Mouse (Mus musculus): ENCODE measurements at regions not wholly inside any gene's neighbourhood (a gene's known extent, or its start where the extent isn't known, plus 50 kb on each side); places are given as distances from the start of the nearest gene placed in this dataset.

DNA sequence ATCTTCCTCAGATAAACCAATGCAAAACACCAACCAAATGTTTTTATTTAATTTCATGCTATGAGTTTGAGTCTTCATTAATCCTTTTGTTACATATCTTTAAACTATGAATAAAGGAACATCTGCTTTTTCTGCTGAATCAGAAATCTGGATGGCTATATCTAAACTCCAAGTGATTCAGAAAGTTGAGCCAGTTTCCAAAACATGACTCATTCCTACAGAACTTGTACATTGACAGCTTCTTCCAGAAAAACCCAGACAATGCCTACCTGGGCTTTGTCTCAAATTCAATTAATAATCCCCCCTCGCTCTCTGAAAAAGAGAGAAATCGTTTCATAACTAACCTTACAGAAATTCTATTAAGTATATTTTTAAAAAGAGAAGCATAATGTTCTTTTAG lies 345.7 kb downstream of the Atp6ap1l start:
- TF ChIP-seq HCFC1 (IDR thresholded peaks at IDR 0.05; ENCODE audit: borderline replicate concordance, insufficient read depth, low read length) (no peak), CHD2 (IDR thresholded peaks at IDR 0.05; ENCODE audit: low read depth, low read length) (no peak), ZNF384 (IDR thresholded peaks at IDR 0.05; ENCODE audit: low read depth, low read length) (no peak), MAFK (IDR thresholded peaks at IDR 0.05; ENCODE audit: insufficient read depth, low read depth, low read length) (no peak), ZC3H11A (IDR thresholded peaks at IDR 0.05; ENCODE audit: borderline replicate concordance, low read depth, low read length) (no peak)
- no peaks in the 10 kb centered on the region for H3K4me1 ChIP-seq (ENCODE audit: control insufficient read depth in 2 of 2, insufficient read depth in 2 of 2, low read length in 2 of 2, poor library complexity in 1 of 2)
- in situ Hi-C loops (cut with MboI; ENCODE audit: low sequenced_read_pairs in 2 of 2, unreplicated experiment in 2 of 2): no loop called here
- no peak overlapping the region for H3K27ac ChIP-seq (ENCODE audit: insufficient read depth, low read depth, low read length, poor library complexity, severe bottlenecking)
- no peaks in the 10 kb centered on the region for H3K36me3 ChIP-seq (ENCODE audit: control insufficient read depth, insufficient read depth, low read length, poor library complexity, severe bottlenecking)
- H3K9me3 ChIP-seq (ENCODE audit: control insufficient read depth, insufficient read depth, low read depth, low read length): no peaks in the 10 kb centered on the region
- no peak overlapping the region for H3K9ac ChIP-seq (ENCODE audit: insufficient read depth, low read depth, low read length, poor library complexity, severe bottlenecking)
- no peak for DNase-seq (ENCODE audit: low read depth, low spot score)
- no peak overlapping the region for H3K4me3 ChIP-seq (ENCODE audit: insufficient read depth in 1 of 2, low read depth in 1 of 2, low read length in 2 of 2, poor library complexity in 1 of 2, severe bottlenecking in 1 of 2)

GRCm38 (mm10) chr13:90551166-90551565 lies 354.0 kb downstream of the Atp6ap1l start:
- TF ChIP-seq MAFK (IDR thresholded peaks at IDR 0.05; ENCODE audit: insufficient read depth, low read depth, low read length) (no peak), HCFC1 (IDR thresholded peaks at IDR 0.05; ENCODE audit: borderline replicate concordance, insufficient read depth, low read length) (no peak), ZC3H11A (IDR thresholded peaks at IDR 0.05; ENCODE audit: borderline replicate concordance, low read depth, low read length) (no peak), ZNF384 (IDR thresholded peaks at IDR 0.05; ENCODE audit: low read depth, low read length) (no peak)
- DNase-seq (ENCODE audit: low read depth, low spot score): no peak
- H3K4me1 ChIP-seq (ENCODE audit: control insufficient read depth in 2 of 2, insufficient read depth in 2 of 2, low read length in 2 of 2, poor library complexity in 1 of 2): no peaks in the 10 kb centered on the region
- no peak overlapping the region for H3K4me3 ChIP-seq (ENCODE audit: insufficient read depth in 1 of 2, low read depth in 1 of 2, low read length in 2 of 2, poor library complexity in 1 of 2, severe bottlenecking in 1 of 2)
- no peaks in the 10 kb centered on the region for H3K9me3 ChIP-seq (ENCODE audit: control insufficient read depth, insufficient read depth, low read depth, low read length)
- no peaks in the 10 kb centered on the region for H3K36me3 ChIP-seq (ENCODE audit: control insufficient read depth, insufficient read depth, low read length, poor library complexity, severe bottlenecking)
- in situ Hi-C loops (cut with MboI; ENCODE audit: low sequenced_read_pairs in 2 of 2, unreplicated experiment in 2 of 2): no loop called here
- H3K27ac ChIP-seq (ENCODE audit: insufficient read depth, low read depth, low read length, poor library complexity, severe bottlenecking): no peak overlapping the region
- H3K9ac ChIP-seq (ENCODE audit: insufficient read depth, low read depth, low read length, poor library complexity, severe bottlenecking): no peak overlapping the region

- no peak for TF ChIP-seq ZNF384 (IDR thresholded peaks at IDR 0.05; ENCODE audit: low read depth, low read length)
- TF ChIP-seq ZC3H11A (IDR thresholded peaks at IDR 0.05; ENCODE audit: borderline replicate concordance, low read depth, low read length): no peak
- TF ChIP-seq CHD2 (IDR thresholded peaks at IDR 0.05; ENCODE audit: low read depth, low read length): no peak
- in situ Hi-C loops (cut with MboI; ENCODE audit: low sequenced_read_pairs in 2 of 2, unreplicated experiment in 2 of 2): no loop called here
- no peak overlapping the region for H3K27ac ChIP-seq (ENCODE audit: insufficient read depth, low read depth, low read length, poor library complexity, severe bottlenecking)
Observed at GRCm38 (mm10) chr13:90546288-90547035, 358.7 kb downstream of the Atp6ap1l start.

DNA sequence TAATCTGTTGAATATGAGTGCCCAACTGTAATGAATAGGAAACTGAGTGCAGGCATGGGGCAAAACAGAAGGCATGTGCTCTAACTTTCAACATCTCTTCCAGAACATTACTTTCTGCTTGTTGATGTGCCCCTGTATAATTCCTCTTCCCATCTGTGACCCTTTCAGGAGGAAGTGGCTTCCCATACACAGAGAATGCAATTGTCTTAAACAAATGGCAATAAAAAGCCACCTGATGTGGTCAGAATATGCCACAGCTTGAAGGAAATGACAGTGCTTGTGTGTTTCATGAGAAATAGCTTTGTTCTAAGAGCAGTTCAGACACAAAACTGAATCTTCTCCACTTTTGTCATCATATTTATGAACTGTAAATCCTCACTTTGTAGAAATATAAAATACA lies 359.3 kb downstream of the Atp6ap1l start:
- no peak overlapping the region for H3K27ac ChIP-seq (ENCODE audit: insufficient read depth, low read depth, low read length, poor library complexity, severe bottlenecking)
- no peaks in the 10 kb centered on the region for H3K4me1 ChIP-seq (ENCODE audit: control insufficient read depth in 2 of 2, insufficient read depth in 2 of 2, low read length in 2 of 2, poor library complexity in 1 of 2)
- in situ Hi-C loops (cut with MboI; ENCODE audit: low sequenced_read_pairs in 2 of 2, unreplicated experiment in 2 of 2): no loop called here
- H3K4me3 ChIP-seq (ENCODE audit: insufficient read depth in 1 of 2, low read depth in 1 of 2, low read length in 2 of 2, poor library complexity in 1 of 2, severe bottlenecking in 1 of 2): no peak overlapping the region
- no peak overlapping the region for H3K9ac ChIP-seq (ENCODE audit: insufficient read depth, low read depth, low read length, poor library complexity, severe bottlenecking)
- H3K9me3 ChIP-seq (ENCODE audit: control insufficient read depth, insufficient read depth, low read depth, low read length): no peaks in the 10 kb centered on the region
- H3K36me3 ChIP-seq (ENCODE audit: control insufficient read depth, insufficient read depth, low read length, poor library complexity, severe bottlenecking): no peaks in the 10 kb centered on the region
- TF ChIP-seq ZC3H11A (IDR thresholded peaks at IDR 0.05; ENCODE audit: borderline replicate concordance, low read depth, low read length) (no peak), ZNF384 (IDR thresholded peaks at IDR 0.05; ENCODE audit: low read depth, low read length) (no peak), CHD2 (IDR thresholded peaks at IDR 0.05; ENCODE audit: low read depth, low read length) (no peak), HCFC1 (IDR thresholded peaks at IDR 0.05; ENCODE audit: borderline replicate concordance, insufficient read depth, low read length) (no peak), MAFK (IDR thresholded peaks at IDR 0.05; ENCODE audit: insufficient read depth, low read depth, low read length) (no peak)
- DNase-seq (ENCODE audit: low read depth, low spot score): no peak

More at GRCm38 (mm10) chr13:90546288-90547035, 358.7 kb downstream of the Atp6ap1l start:
- Histone ChIP-seq H3K9me3 (ENCODE audit: control insufficient read depth, insufficient read depth, low read depth, low read length) (no peaks in the 10 kb centered on the region), H3K4me3 (ENCODE audit: insufficient read depth in 1 of 2, low read depth in 1 of 2, low read length in 2 of 2, poor library complexity in 1 of 2, severe bottlenecking in 1 of 2) (no peak overlapping the region), H3K36me3 (ENCODE audit: control insufficient read depth, insufficient read depth, low read length, poor library complexity, severe bottlenecking) (no peaks in the 10 kb centered on the region), H3K9ac (ENCODE audit: insufficient read depth, low read depth, low read length, poor library complexity, severe bottlenecking) (no peak overlapping the region), H3K4me1 (ENCODE audit: control insufficient read depth in 2 of 2, insufficient read depth in 2 of 2, low read length in 2 of 2, poor library complexity in 1 of 2) (no peaks in the 10 kb centered on the region)
- no peak for DNase-seq (ENCODE audit: low read depth, low spot score)

DNA sequence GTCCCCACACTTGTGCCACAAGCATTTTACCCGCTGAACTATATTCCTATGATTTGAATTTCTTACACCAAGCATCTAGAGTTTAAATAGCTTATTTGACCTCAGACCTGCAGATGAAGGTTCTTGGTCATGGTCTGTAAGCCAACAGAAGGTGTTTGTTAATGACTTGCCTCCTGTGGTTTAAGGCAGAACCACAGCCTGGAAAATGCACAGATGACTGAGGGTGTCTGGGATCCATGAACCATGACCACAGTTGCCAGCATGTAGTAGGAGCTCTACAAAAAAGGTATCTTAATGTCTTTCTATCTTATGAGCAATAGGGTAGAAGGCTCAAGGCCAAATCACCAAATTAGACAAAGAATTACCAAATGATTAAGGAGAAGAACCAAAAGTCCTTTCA lies 367.6 kb downstream of the Atp6ap1l start:
- in situ Hi-C loops (cut with MboI; ENCODE audit: low sequenced_read_pairs in 2 of 2, unreplicated experiment in 2 of 2): no loop called here
- H3K9me3 ChIP-seq (ENCODE audit: control insufficient read depth, insufficient read depth, low read depth, low read length): no peaks in the 10 kb centered on the region
- TF ChIP-seq MAFK (IDR thresholded peaks at IDR 0.05; ENCODE audit: insufficient read depth, low read depth, low read length): no peak
- no peak for TF ChIP-seq CHD2 (IDR thresholded peaks at IDR 0.05; ENCODE audit: low read depth, low read length)
- no peak for TF ChIP-seq ZC3H11A (IDR thresholded peaks at IDR 0.05; ENCODE audit: borderline replicate concordance, low read depth, low read length)
- TF ChIP-seq ZNF384 (IDR thresholded peaks at IDR 0.05; ENCODE audit: low read depth, low read length): no peak
- no peak for TF ChIP-seq HCFC1 (IDR thresholded peaks at IDR 0.05; ENCODE audit: borderline replicate concordance, insufficient read depth, low read length)
- no peaks in the 10 kb centered on the region for H3K4me1 ChIP-seq (ENCODE audit: control insufficient read depth in 2 of 2, insufficient read depth in 2 of 2, low read length in 2 of 2, poor library complexity in 1 of 2)
- no peaks in the 10 kb centered on the region for H3K36me3 ChIP-seq (ENCODE audit: control insufficient read depth, insufficient read depth, low read length, poor library complexity, severe bottlenecking)
- H3K4me3 ChIP-seq (ENCODE audit: insufficient read depth in 1 of 2, low read depth in 1 of 2, low read length in 2 of 2, poor library complexity in 1 of 2, severe bottlenecking in 1 of 2): no peak overlapping the region
- no peak overlapping the region for H3K9ac ChIP-seq (ENCODE audit: insufficient read depth, low read depth, low read length, poor library complexity, severe bottlenecking)
- no peak overlapping the region for H3K27ac ChIP-seq (ENCODE audit: insufficient read depth, low read depth, low read length, poor library complexity, severe bottlenecking)
- no peak for DNase-seq (ENCODE audit: low read depth, low spot score)

Data from ES-E14 (cell line).